Mouse (Mus musculus): ENCODE data around the gene Gm49337. TPM values are rescaled to one million over a fixed set of nuclear protein-coding genes. Genes with fewer than 3 reads are reported as not detected.
A peak's percentile ranks its signal among the peaks of the same experiment; 100 is the strongest.
"Not testable (repeated sequence)": the region's sequence is repeated elsewhere in the genome, so short reads cannot be mapped to it uniquely, and the experiment has no call there.

The Gm49337 gene
- total RNA-seq, 2 experiments from 2014 or later: not detected

DNA sequence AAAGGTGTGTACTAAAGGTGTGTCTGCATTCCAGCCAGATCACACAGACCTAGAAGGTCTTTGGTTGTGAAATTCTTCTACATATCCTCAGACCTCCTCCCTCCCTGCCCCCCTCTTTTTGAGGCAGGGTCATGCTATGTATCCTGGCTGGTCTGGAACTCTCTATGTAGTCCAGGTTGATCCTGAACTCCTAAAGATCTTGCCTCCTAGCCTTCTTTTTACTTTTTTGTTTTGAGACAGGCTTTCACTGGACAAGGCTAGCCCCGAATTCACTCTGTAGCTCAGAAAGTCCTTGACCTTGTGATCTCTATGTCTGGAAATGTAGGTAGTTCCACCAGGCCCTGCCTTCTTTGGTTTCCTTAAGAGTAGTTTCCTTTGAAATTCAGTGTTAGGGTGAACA is 35.7 kb downstream of the Gm49337 start:
- DNase-seq: no peak

DNA sequence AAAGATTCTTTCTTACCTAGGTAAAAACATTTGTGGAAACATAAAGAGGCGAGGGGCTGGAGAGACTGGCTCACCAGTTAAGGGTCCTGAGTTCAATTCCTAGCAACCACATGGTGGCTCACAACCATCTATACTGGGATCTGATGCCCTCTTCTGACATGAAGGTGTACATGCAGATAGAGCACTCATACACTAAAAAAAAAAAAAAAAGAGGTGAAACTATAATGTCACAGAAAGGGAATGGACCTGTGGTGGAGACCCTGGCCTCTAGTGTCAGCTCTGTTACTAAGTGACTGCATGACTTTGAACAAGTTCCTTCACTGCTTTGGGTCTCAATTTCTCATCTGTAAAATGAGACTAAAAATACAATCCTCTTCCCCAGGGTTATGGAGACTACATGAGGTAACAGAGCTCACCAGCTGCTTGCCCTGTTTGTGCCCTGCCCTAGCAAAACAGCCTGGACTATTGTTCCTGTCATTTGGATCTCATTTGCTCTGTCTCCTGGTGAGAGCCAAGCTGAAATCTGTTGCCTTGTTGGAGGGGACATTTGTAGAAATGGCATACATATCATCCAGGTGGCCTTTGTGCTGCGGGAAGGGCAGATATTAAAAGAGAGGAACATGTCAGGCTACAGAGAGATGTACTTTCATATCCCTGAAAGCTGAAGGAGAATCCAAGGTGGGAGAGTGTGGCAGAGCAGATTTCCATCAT is 42.9 kb downstream of the Gm49337 start:
- DNase-seq: no peak

DNA sequence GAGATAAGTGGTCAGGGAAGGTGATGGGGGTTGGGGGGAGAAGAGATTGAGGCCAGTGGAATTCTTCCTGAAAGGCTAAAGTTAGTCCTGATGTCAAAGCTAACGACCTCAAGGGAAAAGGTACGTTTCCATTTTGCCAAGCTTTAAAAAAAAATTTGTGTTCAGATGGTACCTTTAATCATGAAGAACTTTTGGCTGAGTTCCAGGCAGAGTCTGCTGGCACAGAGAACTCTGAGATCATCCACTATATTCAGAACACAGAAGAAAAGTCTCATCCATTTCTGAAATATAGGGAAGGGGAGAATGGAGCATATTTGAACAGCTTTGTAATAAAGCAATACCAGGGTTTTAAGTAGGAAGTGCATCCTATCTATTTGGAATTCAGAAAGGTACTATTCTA is 43.9 kb downstream of the Gm49337 start:
- DNase-seq: peak; percentile 32 to 62

DNA sequence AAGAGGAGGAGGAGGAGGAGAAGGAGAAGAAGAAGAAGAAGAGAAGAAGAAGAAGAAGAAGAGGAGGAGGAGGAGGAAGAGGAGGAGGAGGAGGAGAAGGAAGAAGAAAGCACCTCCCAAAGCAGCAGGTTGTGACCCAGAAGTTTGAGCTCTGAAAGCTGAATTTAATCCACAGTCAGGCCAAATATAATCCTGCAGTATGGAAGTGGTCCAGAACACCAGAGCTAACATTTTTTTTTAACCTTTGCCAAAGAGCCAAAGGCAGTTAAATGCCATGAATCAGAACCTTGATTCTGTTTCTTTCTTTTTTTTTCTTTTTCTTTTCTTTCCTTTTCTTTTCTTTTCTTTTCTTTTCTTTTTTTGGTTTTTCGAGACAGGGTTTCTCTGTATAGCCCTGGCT is 44.5 kb downstream of the Gm49337 start:
- not testable (repeated sequence) for DNase-seq

DNA sequence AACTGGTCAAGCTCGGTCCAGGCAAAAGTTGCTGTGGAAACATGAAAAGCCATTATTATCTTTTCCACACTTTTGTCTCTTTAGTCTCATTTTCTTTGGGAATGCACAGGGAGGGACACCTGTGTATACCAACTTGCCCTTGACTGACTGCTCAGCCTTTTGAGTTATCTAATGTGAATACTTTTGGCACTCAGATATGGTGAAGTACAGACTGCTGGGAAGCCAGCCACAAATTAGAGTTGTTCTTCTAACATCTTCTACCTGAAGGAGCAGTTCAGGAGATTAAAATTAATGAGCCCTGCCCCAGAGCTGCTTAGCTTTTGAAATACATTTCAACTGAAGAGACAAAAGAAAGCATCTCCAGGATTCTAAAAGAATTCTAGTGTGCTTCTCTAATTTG is 45.9 kb downstream of the Gm49337 start:
- no peak for DNase-seq

DNA sequence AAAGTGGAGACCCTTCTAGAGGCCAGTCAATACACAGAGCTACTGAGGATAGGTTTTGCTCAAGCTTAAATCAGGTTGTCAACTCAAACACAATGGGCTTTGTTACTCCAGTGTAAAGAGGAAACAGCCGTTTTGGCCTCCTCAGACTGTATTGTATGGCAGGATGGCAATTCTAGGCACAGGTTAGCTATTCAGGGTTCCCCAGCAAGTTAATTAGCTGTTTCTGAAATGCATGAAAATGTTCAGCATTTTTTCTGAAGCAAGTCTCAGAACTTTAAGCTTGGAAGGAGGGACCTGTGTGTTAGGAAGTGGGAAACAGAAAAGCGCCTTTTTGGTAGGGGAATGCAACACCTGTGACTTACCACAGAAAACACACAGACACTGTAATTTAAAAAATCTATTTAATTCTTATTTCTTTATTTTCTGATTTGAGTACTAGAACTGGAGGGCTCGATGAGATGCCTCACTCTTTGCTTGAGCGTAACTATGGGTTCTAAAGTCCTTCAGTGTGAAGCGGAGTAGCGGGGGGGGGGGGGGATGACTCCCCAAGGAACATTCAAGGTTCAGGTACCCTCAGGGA is 47.0 kb downstream of the Gm49337 start:
- DNase-seq: no peak

DNA sequence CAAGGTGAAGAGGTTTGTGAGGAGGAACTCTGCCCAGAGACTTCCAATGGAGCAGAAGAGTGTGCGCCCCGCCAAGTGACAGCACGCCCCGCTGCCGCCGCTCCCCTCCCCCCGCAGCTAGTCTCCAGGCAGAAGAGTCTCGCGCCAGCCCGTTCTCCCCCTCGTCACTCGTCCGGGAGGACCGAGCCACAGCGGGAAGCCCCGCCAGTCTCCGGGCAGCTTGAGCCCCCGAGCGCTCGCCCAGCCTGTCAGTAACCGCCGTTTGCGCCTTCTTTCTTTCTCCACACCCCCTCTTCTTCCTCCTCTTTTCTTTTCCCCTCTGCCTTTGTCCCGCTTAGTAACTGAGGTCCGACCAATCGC is 47.6 kb downstream of the Gm49337 start:
- peak in 1 of 2 experiments; percentile 86 for DNase-seq

DNA sequence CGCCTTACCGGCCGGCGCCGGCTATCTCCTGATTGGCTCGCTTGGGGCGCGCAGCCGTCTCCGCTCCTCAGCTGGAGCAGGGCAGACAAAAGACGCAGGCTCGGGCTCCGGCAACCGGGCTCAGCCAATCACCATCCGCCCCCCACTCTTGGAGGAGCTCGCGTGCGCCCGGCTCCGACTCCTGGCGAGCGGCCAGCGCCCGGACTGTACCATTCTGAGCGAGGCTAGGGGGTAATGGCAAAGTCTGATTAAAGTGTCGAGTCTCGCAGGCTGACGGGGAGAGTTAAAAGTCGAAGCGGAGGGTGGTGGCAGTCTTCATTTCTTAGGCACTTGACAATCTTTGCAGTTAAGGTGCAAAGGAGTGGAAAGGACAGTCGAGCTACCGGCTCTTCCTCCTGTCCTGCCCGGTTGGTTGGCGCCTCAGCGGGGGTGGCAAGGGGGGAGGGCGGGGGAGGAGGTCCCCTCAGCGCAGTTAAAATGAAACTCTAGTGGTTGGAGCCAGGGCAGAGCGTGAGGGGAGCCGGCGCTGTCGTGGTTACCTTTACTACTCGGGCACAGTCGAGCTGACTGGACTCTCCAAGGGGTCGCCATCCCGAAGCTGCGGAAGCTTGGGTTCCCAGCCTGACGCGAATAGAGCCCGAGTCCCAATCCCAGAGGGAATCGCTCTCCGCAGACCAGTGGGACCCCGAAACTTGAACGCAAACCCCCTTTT is 48.1 kb downstream of the Gm49337 start, which contains the start of gene Pik3r3:
Gene Pik3r3, plus strand, starts transcription at position 479 of the 712 bp plus-strand sequence.
- peak; percentile 99 to 100 for DNase-seq

DNA sequence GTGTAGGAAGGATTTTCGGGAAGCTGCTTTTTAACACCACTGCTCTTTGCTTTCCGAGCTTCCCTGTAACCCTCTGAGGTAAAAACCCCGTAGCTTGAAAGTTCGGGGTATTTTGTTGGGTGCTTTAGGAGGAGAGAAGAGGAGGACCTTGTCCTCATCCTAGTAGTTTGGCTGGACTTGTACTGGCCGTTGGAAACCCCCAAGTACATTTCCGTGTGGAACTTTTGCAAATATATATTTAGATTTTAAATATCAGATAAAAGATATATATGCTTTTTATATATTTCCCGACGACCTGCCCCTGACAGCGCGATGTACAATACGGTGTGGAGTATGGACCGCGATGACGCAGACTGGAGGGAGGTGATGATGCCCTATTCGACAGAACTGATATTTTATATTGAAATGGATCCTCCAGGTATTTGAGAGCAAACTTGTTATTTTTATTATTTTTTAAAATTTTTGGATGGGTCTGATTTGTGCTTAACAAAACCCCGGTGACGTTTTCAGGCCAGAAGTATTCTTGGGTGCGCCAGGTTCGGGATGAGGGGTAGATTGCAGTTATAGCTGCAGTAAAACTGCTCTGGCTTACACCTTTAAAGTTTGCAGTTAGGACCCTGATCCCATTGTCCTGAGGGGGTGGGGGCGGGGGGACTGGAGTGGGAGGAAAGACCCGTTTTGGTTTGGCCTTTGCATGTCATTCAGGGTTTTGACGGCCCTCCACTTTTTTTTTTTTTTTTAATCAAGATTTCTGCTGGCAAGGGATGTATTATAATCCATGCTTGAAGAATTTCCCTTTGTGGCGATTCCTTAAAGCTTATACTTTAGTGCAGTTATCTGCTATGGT is 49.0 kb downstream of the Gm49337 start:
- peak; percentile 22 to 29 for DNase-seq

DNA sequence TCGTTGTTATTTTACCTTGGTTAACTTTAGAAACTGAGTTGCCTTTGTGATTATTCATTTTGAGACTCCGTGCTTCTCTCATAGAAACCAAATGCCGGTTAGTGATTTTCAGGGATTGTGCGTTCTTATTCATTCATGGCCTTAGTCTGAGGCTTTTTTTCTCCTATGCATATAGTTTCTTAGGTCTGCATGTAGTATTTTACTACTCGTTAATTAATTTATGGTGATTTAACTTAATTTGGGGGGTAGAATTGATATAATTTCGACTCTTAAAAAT is 49.6 kb downstream of the Gm49337 start:
- DNase-seq: no peak

DNA sequence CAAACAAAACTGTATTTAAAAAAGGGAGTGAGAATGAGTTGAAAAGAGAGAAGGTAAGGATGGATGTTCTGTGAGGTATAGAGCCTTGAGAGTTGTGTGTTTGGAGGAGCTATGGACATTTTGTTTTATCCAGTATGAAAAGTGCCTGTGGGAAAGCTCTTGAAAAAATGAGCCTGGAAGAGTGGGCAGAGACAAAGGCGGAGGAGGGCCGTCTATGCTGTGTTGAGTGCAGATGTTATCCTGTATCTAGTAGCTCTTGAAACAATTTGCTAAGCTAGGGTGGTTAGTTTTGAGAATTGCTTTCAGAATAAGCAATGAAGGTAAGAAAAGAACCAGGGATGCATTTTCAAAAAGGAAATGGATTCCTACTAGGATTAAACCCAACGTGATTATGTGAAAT is 70.2 kb downstream of the Gm49337 start:
- DNase-seq: no peak

DNA sequence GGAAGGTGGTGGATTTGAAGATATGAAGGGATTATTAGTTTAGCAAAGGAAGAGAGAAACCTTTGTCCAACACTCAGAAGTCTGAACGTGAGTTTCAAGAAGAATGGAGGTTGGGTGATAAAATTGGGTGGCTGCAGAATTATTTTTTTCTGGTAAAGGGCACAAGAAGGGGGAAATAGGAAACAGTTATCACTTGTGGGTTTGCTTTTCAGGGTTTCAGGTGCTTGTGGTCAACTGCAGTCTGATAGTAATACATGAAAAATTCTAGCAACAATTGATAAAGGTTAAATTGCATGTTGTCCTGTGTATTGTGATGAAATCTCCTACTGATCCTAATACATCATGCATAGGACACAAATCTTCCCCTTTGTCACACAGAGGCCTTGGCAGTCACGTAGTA is 71.1 kb downstream of the Gm49337 start:
- DNase-seq: no peak

DNA sequence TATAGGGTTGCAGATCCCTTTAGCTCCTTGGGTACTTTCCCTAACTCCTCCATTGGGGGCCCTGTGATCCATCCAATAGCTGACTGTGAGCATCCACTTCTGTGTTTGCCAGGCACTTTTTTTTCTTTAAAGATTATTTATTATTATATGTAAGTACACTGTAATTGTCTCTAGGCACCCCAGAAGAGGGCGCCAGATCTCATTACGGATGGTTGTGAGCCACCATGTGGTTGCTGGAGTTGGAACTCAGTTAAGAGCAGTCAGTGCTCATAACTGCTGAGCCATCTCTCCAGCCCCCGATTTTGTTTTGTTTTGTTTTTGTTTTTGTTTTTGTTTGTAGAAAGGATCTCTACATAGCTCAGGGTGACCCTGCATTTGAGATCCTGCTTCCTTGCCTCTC is 72.7 kb downstream of the Gm49337 start:
- peak; percentile 62 to 71 for DNase-seq

DNA sequence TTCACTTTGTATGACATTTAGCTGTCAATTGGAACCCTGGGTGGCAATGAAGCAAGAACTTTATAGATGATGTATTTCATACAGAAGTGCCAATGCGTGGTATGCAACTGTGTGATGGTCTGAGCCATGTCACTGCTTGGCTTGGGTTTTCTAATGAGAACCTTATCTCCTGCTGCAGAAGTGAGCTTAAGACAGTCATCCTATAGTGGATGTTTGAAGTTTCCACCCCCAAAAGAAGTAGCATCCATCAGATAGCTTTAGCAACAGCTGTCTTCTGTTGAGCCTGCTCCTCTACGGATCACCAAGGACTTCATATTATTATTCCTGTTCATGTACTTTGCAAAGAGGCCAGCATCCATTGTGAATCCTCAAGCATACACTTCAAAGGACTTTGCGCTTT is 76.8 kb downstream of the Gm49337 start:
- DNase-seq: no peak

DNA sequence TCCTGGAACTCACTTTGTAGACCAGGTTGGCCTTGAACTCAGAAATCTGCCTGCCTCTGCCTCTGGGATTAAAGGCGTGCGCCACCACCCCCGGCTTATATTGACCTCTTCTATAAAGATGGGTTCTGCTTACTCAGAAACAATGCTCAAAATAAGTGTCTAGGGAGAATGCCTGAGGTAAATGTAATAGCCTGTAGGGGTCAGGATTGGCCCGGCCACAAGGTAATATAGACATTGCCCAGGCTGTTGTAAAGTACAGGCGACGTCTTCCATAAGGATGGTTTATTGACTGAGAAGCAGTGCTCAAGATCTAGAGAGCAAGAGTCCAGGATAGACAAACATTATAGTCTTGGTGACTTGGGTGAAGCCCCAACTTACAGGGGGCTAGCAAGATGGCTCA is 95.0 kb downstream of the Gm49337 start:
- no peak for DNase-seq

DNA sequence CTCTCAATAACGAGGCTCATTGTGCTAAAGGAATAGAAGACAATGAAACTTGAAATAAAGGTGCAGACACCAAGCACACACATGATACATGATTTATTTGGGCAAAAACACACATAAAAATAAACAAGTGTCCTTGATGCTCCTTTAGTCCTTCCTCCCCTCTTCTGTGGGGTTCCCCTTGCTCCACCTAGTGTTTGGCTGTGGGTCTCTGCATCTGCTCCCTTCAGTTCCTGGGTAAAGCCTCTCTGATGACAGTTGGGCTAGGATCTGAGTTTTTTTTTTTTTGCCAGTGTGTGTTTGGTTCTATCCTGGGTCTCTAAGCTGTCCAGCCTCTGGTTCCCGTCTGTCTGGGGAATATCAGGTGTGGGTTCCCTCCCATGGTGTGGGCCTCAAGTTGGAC is 109.0 kb downstream of the Gm49337 start:
- peak; percentile 18 to 33 for DNase-seq

DNA sequence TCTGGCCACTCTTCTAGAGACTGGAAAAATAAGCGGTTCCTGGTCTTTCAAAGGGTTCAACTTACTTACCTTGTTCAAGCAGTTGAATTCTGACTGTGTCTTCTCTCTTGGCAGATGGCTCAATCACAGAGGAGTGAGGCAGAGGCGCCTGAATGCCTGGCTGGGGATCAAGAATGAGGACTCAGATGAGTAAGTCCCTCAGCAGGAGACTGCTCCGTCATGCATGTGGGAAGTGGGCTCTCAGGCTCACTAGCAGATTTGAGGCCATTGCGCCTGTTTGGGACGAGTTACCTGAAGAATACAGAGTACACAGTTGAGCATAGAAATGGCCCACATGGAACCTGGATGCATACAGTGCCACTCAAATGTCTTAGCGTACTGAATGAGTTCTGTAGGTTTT is 118.4 kb downstream of the Gm49337 start:
- DNase-seq: no peak

DNA sequence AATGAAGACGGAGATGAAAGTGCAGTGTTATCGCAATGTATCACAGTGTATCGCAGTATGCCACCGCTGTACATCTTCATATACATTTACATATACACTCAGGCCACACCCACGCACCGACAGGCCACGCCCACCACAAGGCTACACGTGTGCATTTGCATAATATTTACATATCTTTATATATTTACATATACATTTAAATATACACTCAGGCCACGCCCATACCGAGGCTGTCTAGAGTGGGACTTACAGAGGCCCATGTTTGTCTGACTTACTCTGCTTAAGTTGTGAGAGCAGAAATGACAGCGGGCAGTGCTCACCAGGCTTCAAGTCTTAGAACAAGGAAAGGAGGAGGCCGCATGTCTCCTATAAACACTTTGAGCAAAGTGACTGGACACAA is 120.1 kb downstream of the Gm49337 start:
- no peak for DNase-seq

DNA sequence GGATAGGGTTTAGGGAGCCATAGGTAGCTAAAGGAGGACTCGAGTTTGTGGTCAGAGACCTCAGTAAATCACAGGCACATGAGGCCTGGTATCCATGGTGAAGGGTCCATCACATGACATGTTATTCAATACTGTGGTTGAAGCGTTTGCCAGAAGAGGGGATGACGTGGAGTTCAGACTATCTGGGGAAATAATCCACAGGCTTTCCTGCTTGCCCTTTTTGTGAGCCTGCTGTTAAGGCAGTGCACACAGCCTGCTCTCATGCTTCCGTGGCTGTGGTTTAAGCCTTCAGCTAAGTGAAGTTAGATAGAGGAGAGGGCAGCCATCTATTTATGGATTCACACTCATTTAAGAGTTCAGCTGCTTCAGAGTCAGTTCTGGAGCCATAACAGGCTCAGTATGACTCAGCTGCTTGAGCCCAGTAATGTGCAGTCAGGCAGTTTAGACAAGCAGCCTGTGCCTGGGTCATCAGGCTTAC is 127.7 kb downstream of the Gm49337 start:
- peak; percentile 20 to 29 for DNase-seq

DNA sequence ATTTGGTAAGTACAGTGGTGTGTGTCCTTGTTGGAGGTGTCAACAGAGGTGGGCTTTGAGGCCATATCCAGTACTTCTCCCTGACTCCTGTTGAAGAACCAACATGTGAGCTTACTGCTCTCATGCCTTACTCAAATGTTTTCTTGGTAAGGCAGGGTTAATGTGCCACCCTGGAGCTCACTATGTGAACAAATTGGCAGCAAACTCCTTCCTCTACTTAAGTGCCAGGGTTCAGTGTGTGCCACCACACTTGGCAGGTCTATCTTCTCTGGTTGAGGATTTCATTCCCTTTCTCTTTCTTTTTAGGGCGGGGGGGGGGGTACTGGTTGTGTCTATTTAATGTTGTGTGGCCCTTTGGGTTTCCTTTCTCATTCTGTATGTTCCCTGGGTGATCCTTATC is 131.4 kb downstream of the Gm49337 start:
- DNase-seq: no peak

DNA sequence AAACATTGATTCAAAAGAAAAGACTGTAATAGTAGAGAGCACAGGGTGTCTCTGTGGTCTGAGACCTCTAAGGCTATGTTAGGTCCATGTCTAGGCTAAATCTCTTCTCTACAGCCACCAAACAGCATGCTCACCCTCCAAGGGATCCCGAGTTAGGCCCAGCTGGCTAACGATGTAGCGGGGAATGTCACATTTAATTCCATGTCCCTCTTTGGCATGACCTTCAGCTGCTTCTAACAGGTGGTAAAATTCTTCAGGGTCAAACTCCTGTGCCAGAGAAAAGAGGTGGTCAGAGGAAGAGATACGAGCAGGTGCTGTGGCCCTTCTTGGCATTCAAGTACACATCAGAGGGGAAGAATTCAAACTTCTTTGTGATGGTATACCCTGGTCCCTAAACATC is 144.4 kb downstream of the Gm49337 start:
- no peak for DNase-seq

DNA sequence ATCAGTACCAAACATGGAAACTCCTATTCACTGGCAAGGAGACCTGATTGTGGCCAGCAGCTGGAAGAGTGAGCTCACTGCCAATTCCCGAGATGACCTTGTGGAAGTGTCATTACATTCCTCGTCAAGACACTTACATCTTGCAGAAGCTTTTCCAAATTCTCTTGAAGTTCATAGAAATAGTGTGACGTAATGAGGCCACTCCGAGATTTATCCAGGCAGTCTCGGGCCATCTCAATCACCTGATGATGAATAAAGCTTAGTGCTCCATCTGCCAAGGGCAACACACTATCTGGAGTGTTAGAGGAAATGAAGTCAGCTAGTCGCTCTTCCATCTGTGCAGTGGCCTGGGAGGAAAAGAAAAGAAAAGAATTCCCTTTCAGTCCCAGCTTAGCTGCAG is 148.9 kb downstream of the Gm49337 start:
- DNase-seq: no peak

DNA sequence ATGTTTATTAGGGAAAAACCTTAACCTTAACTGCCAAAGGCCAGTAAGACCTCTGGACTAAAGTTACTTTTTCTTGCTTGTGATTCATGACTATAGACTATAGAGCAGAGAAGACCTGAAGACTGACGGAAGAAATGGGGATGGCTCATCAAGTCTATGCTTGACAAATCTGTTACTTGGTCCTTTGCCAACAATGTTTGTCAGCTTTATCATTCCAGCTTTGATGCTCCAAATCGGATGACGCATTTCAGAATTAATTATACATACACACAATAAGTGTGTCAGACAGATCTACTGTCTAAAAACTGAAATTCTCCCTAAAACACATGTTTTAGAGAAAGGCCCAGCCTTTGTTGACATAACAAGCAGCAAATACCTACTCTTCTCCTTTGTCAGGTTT is 156.1 kb downstream of the Gm49337 start:
- no peak for DNase-seq

All from adrenal gland, postnatal 36 days (tissue).